Mouse (Mus musculus) natural killer cell, adult 2 months (primary cell): ENCODE measurements around the gene Gigyf1.
A peak's percentile ranks its signal among the peaks of the same experiment; 100 is the strongest.

Experiments
- DNase-seq, 2 experiments: peaks; one replicate each; pipeline ENCODE4 v3.0.0; 2022; ENCODE audit warnings: low spot score in 2 of 2

Gene Gigyf1

GRCm38 (mm10) chr5:137518436-137518835, at the start of gene Gigyf1:
TSS of gene Gigyf1 (plus strand) at chr5:137518548.
- no peak for DNase-seq

DNA sequence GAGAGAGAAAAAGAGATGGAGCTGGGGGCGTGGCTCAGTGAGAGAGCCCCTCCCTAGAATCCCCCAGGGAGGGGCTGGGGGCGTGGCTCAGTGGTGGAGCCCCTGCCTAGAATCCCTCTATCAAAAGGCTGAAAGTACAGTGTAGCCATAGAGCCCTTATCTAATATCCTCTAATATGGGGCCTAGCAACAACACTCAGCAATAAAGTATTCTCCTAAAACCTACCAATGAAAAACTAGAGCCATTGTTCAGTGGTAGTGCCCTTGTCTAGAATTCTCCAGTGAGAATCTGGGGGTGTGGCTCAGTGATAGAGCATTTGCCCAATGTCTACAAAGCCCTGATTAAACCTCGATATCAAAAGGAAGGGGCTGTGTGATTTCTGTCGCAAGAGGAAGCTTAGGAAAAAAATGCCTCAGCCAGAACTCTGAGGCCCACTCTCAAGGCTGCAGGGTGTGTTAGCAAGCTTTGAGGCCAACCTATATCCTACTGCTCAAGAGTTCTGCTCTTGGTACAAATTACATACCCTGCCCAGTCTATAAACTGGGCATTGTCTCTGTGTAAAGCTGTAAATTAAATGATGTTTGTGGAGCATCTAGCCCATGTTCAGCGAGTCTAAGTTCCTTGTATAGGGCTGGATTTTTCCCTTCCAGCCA, 46.0 kb upstream of the Gigyf1 start:
- no peak for DNase-seq

- DNase-seq, result no peak
These were observed 44.0 kb upstream of the Gigyf1 start for GRCm38 (mm10) chr5:137474351-137474750.

DNA sequence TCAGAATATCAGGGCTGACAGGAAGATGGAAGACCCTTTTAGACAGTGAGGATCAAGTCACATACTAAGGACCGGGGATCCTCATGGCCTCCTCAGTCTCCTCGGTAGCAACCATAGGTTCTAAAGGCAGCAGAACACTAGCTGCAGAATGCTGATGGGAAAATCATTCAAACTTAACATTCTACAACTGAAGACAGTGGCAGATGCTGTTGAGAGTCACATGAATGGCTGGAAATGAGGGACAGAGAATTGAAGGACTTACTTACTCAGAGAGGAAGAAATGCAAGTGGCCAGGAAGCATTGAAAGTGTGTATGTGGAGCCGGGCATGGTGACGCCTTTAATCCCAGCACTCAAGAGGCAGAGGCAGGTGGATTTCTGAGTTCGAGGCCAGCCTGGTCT, 41.4 kb upstream of the Gigyf1 start, which contains the start of gene Zan:
Zan (minus strand) TSS at position 101 of the 400 bp plus-strand sequence.
- no peak for DNase-seq

DNA sequence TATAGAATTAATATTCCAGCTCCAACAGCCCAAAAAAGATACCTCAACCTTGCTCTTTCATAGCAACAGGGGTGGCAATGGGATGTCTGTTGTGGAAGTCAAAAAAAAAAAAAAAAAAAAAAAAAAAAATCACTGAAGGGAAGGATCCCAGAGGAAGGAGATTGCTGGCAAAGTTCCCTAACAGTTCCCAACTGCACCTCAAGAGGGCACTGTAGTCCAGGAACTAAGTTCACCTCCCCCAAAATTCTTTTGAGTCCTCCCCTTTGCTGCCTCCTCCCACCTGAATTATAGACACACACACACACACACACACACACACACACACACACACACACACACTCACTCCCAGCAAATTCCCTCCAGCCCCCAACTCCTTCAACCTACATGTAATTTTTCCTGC, 37.2 kb upstream of the Gigyf1 start:
- DNase-seq, result peak; percentile 15 to 47

DNA sequence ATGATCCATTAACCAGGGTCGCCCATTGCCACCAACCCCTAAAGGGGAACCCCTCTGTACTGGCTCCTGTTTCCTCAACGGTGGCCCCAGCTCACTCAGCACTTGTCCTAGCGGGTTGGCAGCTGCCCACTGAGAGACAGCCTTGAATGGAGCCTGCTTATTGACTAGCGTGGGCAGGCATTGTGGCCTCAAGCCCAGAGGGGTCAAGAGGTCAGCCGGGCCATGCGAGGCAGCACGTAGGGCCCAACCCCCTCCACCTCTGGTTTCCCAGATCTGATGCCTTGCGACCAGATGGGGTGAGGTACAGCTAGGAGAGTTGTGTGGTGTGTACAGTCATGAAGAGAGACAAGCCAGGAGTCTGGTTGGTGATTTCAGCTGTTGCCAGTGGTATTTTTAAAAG, 36.5 kb upstream of the Gigyf1 start:
- no peak for DNase-seq

GRCm38 (mm10) chr5:137485071-137485850, 33.1 kb upstream of the Gigyf1 start:
- no peak for DNase-seq

DNA sequence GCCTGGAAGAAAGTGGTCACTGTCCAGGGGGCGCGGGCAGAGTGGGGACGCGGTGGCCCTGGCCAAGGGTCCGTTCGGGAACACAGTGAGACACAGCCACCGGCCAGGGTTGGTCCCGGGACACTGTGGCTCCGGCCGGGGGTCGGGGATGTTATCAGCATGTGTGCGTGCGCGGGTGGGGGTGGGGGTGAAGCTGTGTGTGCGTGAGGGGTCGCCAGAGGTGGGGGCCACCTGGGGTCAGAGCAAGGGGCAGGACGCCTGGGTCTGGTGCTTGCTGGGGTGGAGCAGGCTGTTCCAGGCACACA, 32.5 kb upstream of the Gigyf1 start:
- DNase-seq, result no peak

GRCm38 (mm10) chr5:137487616-137488015, 30.7 kb upstream of the Gigyf1 start:
- DNase-seq, result no peak

- DNase-seq, result no peak
These were observed 26.8 kb upstream of the Gigyf1 start for GRCm38 (mm10) chr5:137491559-137491958.

- no peak for DNase-seq
These were observed 24.5 kb upstream of the Gigyf1 start for GRCm38 (mm10) chr5:137493831-137494230.

- DNase-seq, result no peak
These were observed 18.2 kb upstream of the Gigyf1 start for GRCm38 (mm10) chr5:137500186-137500585.

- peak; percentile 100 for DNase-seq
These were observed 16.4 kb upstream of the Gigyf1 start, which contains the start of gene Pop7 for GRCm38 (mm10) chr5:137501709-137502666. TSS of gene Pop7 (minus strand) at chr5:137502518.

DNA sequence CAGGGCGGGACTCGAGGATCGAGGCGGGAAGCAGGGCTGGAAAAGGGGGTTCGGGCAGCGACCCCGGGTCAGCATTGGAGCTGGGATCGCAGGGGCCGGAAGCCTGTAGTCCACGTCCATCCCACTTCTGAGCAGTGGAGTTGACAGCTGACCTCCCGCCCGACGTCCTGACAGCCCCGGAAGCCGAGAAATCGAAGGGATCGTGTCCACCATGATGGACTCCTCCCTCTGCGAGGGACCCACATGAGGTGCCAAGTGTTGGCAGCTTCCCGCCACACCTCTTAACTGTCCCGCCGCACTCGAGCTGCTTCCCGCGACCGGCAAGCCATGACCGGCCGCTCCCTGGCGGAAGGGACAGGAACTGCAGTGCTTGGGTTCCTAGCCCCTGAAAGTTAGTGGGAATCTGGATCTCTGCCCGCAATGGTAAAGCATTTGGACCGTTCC, 15.7 kb upstream of the Gigyf1 start:
- DNase-seq, result no peak

GRCm38 (mm10) chr5:137504041-137504440, 14.3 kb upstream of the Gigyf1 start:
- no peak for DNase-seq

- peak; percentile 79 to 84 for DNase-seq
These were observed 8.3 kb upstream of the Gigyf1 start for GRCm38 (mm10) chr5:137510014-137510501.

DNA sequence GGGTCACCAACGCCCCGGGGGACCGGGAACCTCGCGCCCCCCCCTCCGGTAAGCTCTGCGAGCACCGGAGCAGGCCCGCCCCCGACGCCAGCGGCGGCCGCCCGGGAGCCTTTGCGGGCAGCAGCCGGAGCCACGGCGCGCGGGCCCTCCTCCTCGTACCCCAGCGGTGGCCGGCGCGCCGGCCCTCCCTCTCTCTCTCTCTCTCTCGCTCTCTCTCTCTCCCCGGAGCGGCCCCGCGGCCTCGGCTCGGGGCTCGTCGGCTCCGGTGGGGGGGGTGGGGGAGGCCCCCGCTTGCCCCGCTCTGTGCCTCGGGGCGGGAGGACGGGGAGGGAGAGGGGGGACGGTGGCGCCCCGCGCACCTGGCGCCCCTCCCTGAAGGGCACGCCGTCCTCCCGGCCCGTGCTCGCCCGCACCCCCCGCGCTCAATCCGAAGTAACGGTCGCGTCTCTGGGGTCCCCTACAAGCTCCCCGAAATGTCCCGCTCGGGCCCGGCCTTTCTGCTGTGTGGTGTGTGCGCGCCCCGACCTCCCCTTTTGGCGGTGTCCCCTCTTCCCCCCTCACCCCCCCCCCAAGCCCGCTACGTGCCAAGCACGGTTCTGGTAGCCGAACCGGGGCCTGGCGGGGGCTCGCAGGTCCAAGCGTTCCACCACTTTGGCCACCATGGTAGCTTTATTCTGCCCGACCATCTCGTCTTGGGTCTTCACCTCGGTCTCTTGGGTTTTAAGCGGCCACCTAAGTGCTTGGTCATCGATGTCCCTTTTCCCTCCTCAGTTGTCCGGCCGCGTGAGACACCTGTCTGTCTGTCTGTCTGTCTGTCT, 7.6 kb upstream of the Gigyf1 start:
- DNase-seq, result no peak

DNA sequence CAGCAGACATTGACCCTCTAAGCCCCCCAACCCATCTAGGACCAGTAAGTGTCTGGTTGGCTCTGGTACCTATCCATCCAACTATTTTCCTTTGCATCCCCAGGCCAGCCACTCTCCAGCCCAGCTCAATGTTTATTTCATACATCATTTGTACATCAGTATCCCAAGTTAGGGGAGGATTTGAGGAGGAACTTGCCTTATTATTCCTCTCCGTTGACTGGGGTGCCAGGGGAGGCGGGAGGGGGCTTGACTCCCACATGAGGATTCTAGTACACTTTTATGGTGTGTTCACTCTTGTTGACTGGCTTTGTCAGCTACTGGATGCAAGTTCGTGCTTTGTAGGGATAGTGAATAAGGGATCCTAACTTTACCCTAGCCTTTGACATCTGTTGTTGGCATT, 6.6 kb upstream of the Gigyf1 start:
- DNase-seq, result no peak

GRCm38 (mm10) chr5:137512847-137513794, 5.2 kb upstream of the Gigyf1 start:
- DNase-seq, result no peak
